Mouse (Mus musculus): ENCODE measurements around the gene Ngrn. TPM values are rescaled to one million over a fixed set of nuclear protein-coding genes. Genes with fewer than 3 reads are reported as not detected.
A peak's percentile ranks its signal among the peaks of the same experiment; 100 is the strongest.

Ngrn gene
- polyA plus RNA-seq, 1 experiment from 2014 or later = 40.8 TPM

- ATAC-seq = peak; percentile 100
- TF ChIP-seq EP300 (IDR thresholded peaks at IDR 0.05) (no peak), CTCF (IDR thresholded peaks at IDR 0.05) (peak; percentile 3; the same call in 1 of the 2 replicates)
- peak; percentile 98 for DNase-seq (ENCODE audit: low spot score)
- H3K27ac ChIP-seq (ENCODE audit: low read length) = peak within 1 kb of the TSS; percentile 66
- under 1% methylated on average over 51 of the region's 52 CpGs for WGBS
- no peaks in the 10 kb centered on the region for H3K36me3 ChIP-seq (ENCODE audit: insufficient read depth, low read length)
- peak within 1 kb of the TSS; percentile 84 for H3K4me2 ChIP-seq (replicated peaks; ENCODE audit: low read depth, low read length)
- peak within 1 kb of the TSS; percentile 40 for H3K9ac ChIP-seq (replicated peaks; ENCODE audit: low read depth)
- H3K27me3 ChIP-seq (replicated peaks; ENCODE audit: insufficient read depth, low read length) = no peaks in the 10 kb centered on the region
- H3K9me3 ChIP-seq (ENCODE audit: low read length) = no peaks in the 10 kb centered on the region
- no peaks in the 10 kb centered on the region; the same call in 1 of the 2 replicates for H3K4me1 ChIP-seq (ENCODE audit: insufficient read depth, low read depth, low read length)
- H3K4me3 ChIP-seq (ENCODE audit: low read depth, low read length) = peak within 1 kb of the TSS; percentile 62
Measured at GRCm38 (mm10) chr7:80294062-80294763, 33.2 kb downstream of the Ngrn start, which contains the start of gene Prc1. Gene Prc1 (plus strand): TSS chr7:80294450.

GRCm38 (mm10) chr7:80294764-80295648 lies 34.0 kb downstream of the Ngrn start:
- DNase-seq (ENCODE audit: low spot score) = peak; percentile 50
- no peaks in the 10 kb centered on the region for H3K27me3 ChIP-seq (replicated peaks; ENCODE audit: insufficient read depth, low read length)
- WGBS = 4% methylated on average over 37 of the region's 37 CpGs
- H3K9ac ChIP-seq (replicated peaks; ENCODE audit: low read depth) = peak overlapping the region; percentile 40
- H3K9me3 ChIP-seq (ENCODE audit: low read length) = no peaks in the 10 kb centered on the region
- H3K4me1 ChIP-seq (ENCODE audit: insufficient read depth, low read depth, low read length) = no peaks in the 10 kb centered on the region; the same call in 1 of the 2 replicates
- H3K27ac ChIP-seq (ENCODE audit: low read length) = 0 out of 2 replicates have a peak overlapping the region, but pooled peaks have one; percentile 6
- TF ChIP-seq CTCF (IDR thresholded peaks at IDR 0.05) = no peak
- no peak for TF ChIP-seq EP300 (IDR thresholded peaks at IDR 0.05)
- no peaks in the 10 kb centered on the region for H3K36me3 ChIP-seq (ENCODE audit: insufficient read depth, low read length)
- H3K4me3 ChIP-seq (ENCODE audit: low read depth, low read length) = peak overlapping the region; percentile 62
- H3K4me2 ChIP-seq (replicated peaks; ENCODE audit: low read depth, low read length) = peak overlapping the region; percentile 84
- peak; percentile 53 for ATAC-seq

GRCm38 (mm10) chr7:80296462-80296861 lies 35.4 kb downstream of the Ngrn start:
- ATAC-seq (no peak), DNase-seq (ENCODE audit: low spot score) (no peak)
- Histone ChIP-seq H3K27ac (ENCODE audit: low read length) (no peak overlapping the region), H3K36me3 (ENCODE audit: insufficient read depth, low read length) (no peaks in the 10 kb centered on the region), H3K4me3 (ENCODE audit: low read depth, low read length) (no peak overlapping the region), H3K4me1 (ENCODE audit: insufficient read depth, low read depth, low read length) (no peaks in the 10 kb centered on the region; the same call in 1 of the 2 replicates), H3K9ac (replicated peaks; ENCODE audit: low read depth) (no peak overlapping the region), H3K27me3 (replicated peaks; ENCODE audit: insufficient read depth, low read length) (no peaks in the 10 kb centered on the region), H3K9me3 (ENCODE audit: low read length) (no peaks in the 10 kb centered on the region), H3K4me2 (replicated peaks; ENCODE audit: low read depth, low read length) (no peak overlapping the region)
- TF ChIP-seq CTCF (IDR thresholded peaks at IDR 0.05) (no peak), EP300 (IDR thresholded peaks at IDR 0.05) (no peak)
- WGBS = 88% methylated on average over 6 of the region's 6 CpGs

GRCm38 (mm10) chr7:80297041-80297440 lies 36.0 kb downstream of the Ngrn start:
- DNase-seq (ENCODE audit: low spot score) (no peak), ATAC-seq (no peak)
- no peaks in the 10 kb centered on the region for H3K36me3 ChIP-seq (ENCODE audit: insufficient read depth, low read length)
- WGBS = 68% methylated on average over 3 of the region's 3 CpGs
- no peaks in the 10 kb centered on the region for H3K27me3 ChIP-seq (replicated peaks; ENCODE audit: insufficient read depth, low read length)
- no peak for TF ChIP-seq EP300 (IDR thresholded peaks at IDR 0.05)
- TF ChIP-seq CTCF (IDR thresholded peaks at IDR 0.05) = no peak
- no peak overlapping the region for H3K9ac ChIP-seq (replicated peaks; ENCODE audit: low read depth)
- H3K4me3 ChIP-seq (ENCODE audit: low read depth, low read length) = no peak overlapping the region
- H3K4me2 ChIP-seq (replicated peaks; ENCODE audit: low read depth, low read length) = no peak overlapping the region
- no peak overlapping the region for H3K27ac ChIP-seq (ENCODE audit: low read length)
- H3K9me3 ChIP-seq (ENCODE audit: low read length) = no peaks in the 10 kb centered on the region
- H3K4me1 ChIP-seq (ENCODE audit: insufficient read depth, low read depth, low read length) = no peaks in the 10 kb centered on the region; the same call in 1 of the 2 replicates

GRCm38 (mm10) chr7:80298754-80299153 lies 37.7 kb downstream of the Ngrn start:
- no peak for ATAC-seq
- no peaks in the 10 kb centered on the region for H3K36me3 ChIP-seq (ENCODE audit: insufficient read depth, low read length)
- H3K4me3 ChIP-seq (ENCODE audit: low read depth, low read length) = no peak overlapping the region
- H3K4me1 ChIP-seq (ENCODE audit: insufficient read depth, low read depth, low read length) = no peaks in the 10 kb centered on the region; the same call in 1 of the 2 replicates
- no peaks in the 10 kb centered on the region for H3K9me3 ChIP-seq (ENCODE audit: low read length)
- no peak overlapping the region for H3K9ac ChIP-seq (replicated peaks; ENCODE audit: low read depth)
- H3K4me2 ChIP-seq (replicated peaks; ENCODE audit: low read depth, low read length) = no peak overlapping the region
- DNase-seq (ENCODE audit: low spot score) = no peak
- TF ChIP-seq EP300 (IDR thresholded peaks at IDR 0.05) (no peak), CTCF (IDR thresholded peaks at IDR 0.05) (no peak)
- H3K27ac ChIP-seq (ENCODE audit: low read length) = no peak overlapping the region
- no peaks in the 10 kb centered on the region for H3K27me3 ChIP-seq (replicated peaks; ENCODE audit: insufficient read depth, low read length)
- WGBS = 91% methylated on average over 4 of the region's 4 CpGs

- H3K36me3 ChIP-seq (ENCODE audit: insufficient read depth, low read length) = no peaks in the 10 kb centered on the region
Measured at GRCm38 (mm10) chr7:80299568-80299967, 38.6 kb downstream of the Ngrn start.

More at GRCm38 (mm10) chr7:80299568-80299967, 38.6 kb downstream of the Ngrn start:
- Histone ChIP-seq H3K4me2 (replicated peaks; ENCODE audit: low read depth, low read length) (no peak overlapping the region), H3K9ac (replicated peaks; ENCODE audit: low read depth) (no peak overlapping the region), H3K4me1 (ENCODE audit: insufficient read depth, low read depth, low read length) (no peaks in the 10 kb centered on the region; the same call in 1 of the 2 replicates), H3K27me3 (replicated peaks; ENCODE audit: insufficient read depth, low read length) (no peaks in the 10 kb centered on the region), H3K4me3 (ENCODE audit: low read depth, low read length) (no peak overlapping the region), H3K9me3 (ENCODE audit: low read length) (no peaks in the 10 kb centered on the region), H3K27ac (ENCODE audit: low read length) (no peak overlapping the region)
- TF ChIP-seq CTCF (IDR thresholded peaks at IDR 0.05) (no peak), EP300 (IDR thresholded peaks at IDR 0.05) (no peak)
- ATAC-seq (no peak), DNase-seq (ENCODE audit: low spot score) (no peak)
- 70% methylated on average over 3 of the region's 3 CpGs for WGBS

All from lung, postnatal 0 days (tissue).